Mouse (Mus musculus) ES-E14 (cell line): ENCODE results near the gene Cdk1. TPM values are rescaled to one million over a fixed set of nuclear protein-coding genes. Genes with fewer than 3 reads are reported as not detected.

Experiments used
- DNase-seq: peaks from one replicate; pipeline ENCODE4 v3.0.0-alpha.2; 2013; ENCODE audit warnings: low read depth, low spot score
- H3K27ac ChIP-seq: 2 replicates; pipeline ENCODE4 v1.5.1; 2012; ENCODE audit warnings: low read depth, mild to moderate bottlenecking, low read length, moderate library complexity, mixed read lengths; ENCODE audit not compliant: poor library complexity, insufficient read depth, severe bottlenecking
- H3K36me3 ChIP-seq: 2 replicates; pipeline ENCODE4 v1.6.1; 2012; ENCODE audit warnings: mild to moderate bottlenecking, low read length, moderate library complexity, mixed read lengths; ENCODE audit not compliant: control insufficient read depth, poor library complexity, insufficient read depth, severe bottlenecking
- H3K4me1 ChIP-seq, 2 experiments: fragments of 150-350 bp in 1 of 2; sonication (generic) in 1 of 2; 2 replicates each; pipeline ENCODE4 v1.6.1; 2012; ENCODE audit warnings: low read length in 2 of 2, mild to moderate bottlenecking in 1 of 2, mixed read lengths in 1 of 2; ENCODE audit not compliant: control insufficient read depth in 2 of 2, insufficient read depth in 2 of 2, poor library complexity in 1 of 2
- H3K4me3 ChIP-seq, 2 experiments: fragments of 150-350 bp in 1 of 2; sonication (generic) in 1 of 2; 2 replicates each; pipeline ENCODE4 v1.5.1; 2012; ENCODE audit warnings: low read length in 2 of 2, low read depth in 1 of 2, mild to moderate bottlenecking in 1 of 2, mixed read lengths in 1 of 2; ENCODE audit not compliant: insufficient read depth in 1 of 2, poor library complexity in 1 of 2, severe bottlenecking in 1 of 2
- H3K9ac ChIP-seq: 2 replicates; pipeline ENCODE4 v1.6.1; 2012; ENCODE audit warnings: low read depth, mild to moderate bottlenecking, low read length, mixed read lengths; ENCODE audit not compliant: poor library complexity, insufficient read depth, severe bottlenecking
- H3K9me3 ChIP-seq: fragments of 150-350 bp; sonication (generic); 2 replicates; pipeline ENCODE4 v1.6.1; 2012; ENCODE audit warnings: low read depth, mild to moderate bottlenecking, low read length; ENCODE audit not compliant: control insufficient read depth, insufficient read depth
- CHD2 ChIP-seq: IDR thresholded peaks from 2 replicates; pipeline ENCODE4 v1.6.1; 2014; ENCODE audit warnings: mild to moderate bottlenecking, low read depth, low read length, inconsistent platforms
- HCFC1 ChIP-seq: IDR thresholded peaks from 2 replicates; pipeline ENCODE4 v1.6.1; 2012; ENCODE audit warnings: low read length, inconsistent platforms, borderline replicate concordance; ENCODE audit not compliant: insufficient read depth
- MAFK ChIP-seq: IDR thresholded peaks from 2 replicates; pipeline ENCODE4 v1.6.1; 2014; ENCODE audit warnings: mild to moderate bottlenecking, low read depth, low read length, inconsistent platforms; ENCODE audit not compliant: insufficient read depth
- ZC3H11A ChIP-seq: IDR thresholded peaks from 2 replicates; pipeline ENCODE4 v1.6.1; 2012; ENCODE audit warnings: low read depth, mild to moderate bottlenecking, inconsistent platforms, low read length, borderline replicate concordance
- ZNF384 ChIP-seq: IDR thresholded peaks from 2 replicates; pipeline ENCODE4 v1.6.1; 2012; ENCODE audit warnings: low read depth, low read length, inconsistent platforms
- in situ Hi-C, 2 experiments: fragments of 600-800 bp; cut with MboI; formaldehyde crosslinking; loops; one replicate each; pipeline ENCODE4 v1.15.1; 2025; ENCODE audit warnings: low sequenced_read_pairs in 2 of 2, inconsistent platforms in 1 of 2; ENCODE audit not compliant: unreplicated experiment in 2 of 2
- total RNA-seq: library from RNA; depleted of rRNA; stranded (reverse); fragments of 300-350 nt; gene quantifications from 2 replicates; pipeline ENCODE4 v1.2.3, GENCODE M21; 2012

The Cdk1 gene
- total RNA-seq, 1 experiment: 351 TPM

DNA sequence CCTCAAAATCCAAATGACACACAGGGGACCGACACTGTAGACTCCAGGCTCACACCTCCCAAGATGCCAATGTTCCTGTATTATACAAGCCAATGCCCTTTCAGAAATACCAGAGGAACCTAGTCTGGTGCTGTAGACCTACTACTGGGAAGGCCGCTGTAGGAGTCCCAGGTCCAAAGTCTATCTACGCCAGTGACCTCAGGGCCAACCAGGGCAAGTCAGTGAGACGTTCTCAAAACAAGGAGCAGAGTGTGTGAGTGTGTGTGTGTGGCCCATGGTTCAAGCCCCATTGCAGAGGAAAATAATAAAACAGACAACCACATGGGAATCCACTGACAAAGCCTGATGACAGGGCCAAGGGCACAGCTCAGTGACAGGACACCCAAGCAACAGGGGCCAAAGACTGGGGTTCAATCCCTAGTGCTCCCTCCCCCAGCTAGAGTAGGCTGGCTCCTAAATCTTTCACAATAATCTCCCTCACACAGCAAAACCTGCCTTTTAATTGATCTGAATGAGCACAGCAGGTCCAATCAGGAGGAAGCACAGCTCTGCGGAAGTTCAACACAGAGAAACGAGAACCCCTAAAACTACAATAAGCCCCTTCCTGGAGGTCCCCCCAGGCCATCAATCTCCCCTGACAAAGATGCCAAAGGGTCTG, 11.0 kb downstream of the Cdk1 start:
- H3K27ac ChIP-seq: no peak overlapping the region
- no peak overlapping the region for H3K9ac ChIP-seq

DNA sequence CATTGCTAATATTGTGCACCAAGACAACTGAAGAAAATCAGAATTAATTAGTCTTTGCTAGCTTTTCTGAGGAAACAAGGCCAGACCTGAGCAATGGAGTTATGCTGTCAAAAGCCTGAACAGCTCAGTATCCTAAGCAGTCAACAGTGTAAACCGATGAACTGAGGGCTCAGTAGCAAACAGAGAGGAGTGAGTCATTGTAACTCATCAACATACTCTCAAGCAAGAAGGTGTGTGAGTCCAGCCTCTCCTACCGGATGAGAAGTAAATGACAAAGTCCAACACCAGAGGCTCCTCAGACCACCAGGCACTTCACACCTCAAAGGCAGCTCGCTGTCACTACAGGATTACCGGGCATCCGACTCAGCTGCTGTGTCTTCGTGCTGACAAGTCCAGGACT, 12.7 kb downstream of the Cdk1 start:
- no peak for DNase-seq
- H3K4me1 ChIP-seq: peaks cover 0 to 12% of the 10 kb centered on the region in 2 experiments; a peak in 1 of 4 replicates
- no peak overlapping the region for H3K9ac ChIP-seq
- in situ Hi-C loops: no loop called here
- H3K36me3 ChIP-seq: peaks cover 75% of the 10 kb centered on the region
- TF ChIP-seq MAFK (no peak), ZC3H11A (no peak), HCFC1 (no peak), CHD2 (no peak), ZNF384 (no peak)
- H3K27ac ChIP-seq: no peak overlapping the region
- no peaks in the 10 kb centered on the region for H3K9me3 ChIP-seq
- no peak overlapping the region for H3K4me3 ChIP-seq

More for the DNA sequence above, 11.0 kb downstream of the Cdk1 start:
- no peak overlapping the region for H3K4me3 ChIP-seq
- peaks cover 77% of the 10 kb centered on the region for H3K36me3 ChIP-seq
- TF ChIP-seq ZC3H11A (no peak), CHD2 (no peak), HCFC1 (no peak), ZNF384 (no peak), MAFK (no peak)
- no peaks in the 10 kb centered on the region for H3K9me3 ChIP-seq
- in situ Hi-C loops: no loop called here
- DNase-seq: no peak
- peaks cover 2 to 14% of the 10 kb centered on the region in 2 experiments; a peak in 1 of 4 replicates for H3K4me1 ChIP-seq

DNA sequence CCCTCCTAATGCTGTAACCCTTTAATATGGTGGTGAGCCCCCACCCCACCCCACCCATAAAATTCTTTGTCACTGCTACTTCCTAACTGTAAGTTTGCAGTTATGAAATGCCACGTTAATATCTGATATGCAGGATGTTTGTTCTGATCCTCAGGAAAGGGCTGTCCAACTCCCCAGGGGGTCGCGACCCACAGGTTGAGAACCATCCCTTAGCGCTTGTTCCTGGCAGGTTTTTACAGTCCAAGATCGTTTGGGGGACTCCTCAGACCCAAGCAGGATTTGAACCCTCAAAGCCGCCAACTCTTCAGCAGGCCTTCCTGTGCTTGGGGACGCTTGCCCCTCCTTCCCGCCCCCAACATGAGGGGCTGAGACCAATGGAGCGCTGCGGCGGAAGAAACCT, 16.5 kb downstream of the Cdk1 start:
- H3K4me1 ChIP-seq: peaks cover 0 to 13% of the 10 kb centered on the region in 2 experiments; a peak in 3 of 4 replicates
- H3K27ac ChIP-seq: no peak overlapping the region
- TF ChIP-seq ZNF384 (no peak), CHD2 (peak; percentile 91)
- no peaks in the 10 kb centered on the region for H3K9me3 ChIP-seq
- no peak for DNase-seq
- H3K36me3 ChIP-seq: peaks cover 53% of the 10 kb centered on the region
- H3K4me3 ChIP-seq: no peak overlapping the region
- in situ Hi-C loops: no loop called here
- no peak overlapping the region for H3K9ac ChIP-seq

DNA sequence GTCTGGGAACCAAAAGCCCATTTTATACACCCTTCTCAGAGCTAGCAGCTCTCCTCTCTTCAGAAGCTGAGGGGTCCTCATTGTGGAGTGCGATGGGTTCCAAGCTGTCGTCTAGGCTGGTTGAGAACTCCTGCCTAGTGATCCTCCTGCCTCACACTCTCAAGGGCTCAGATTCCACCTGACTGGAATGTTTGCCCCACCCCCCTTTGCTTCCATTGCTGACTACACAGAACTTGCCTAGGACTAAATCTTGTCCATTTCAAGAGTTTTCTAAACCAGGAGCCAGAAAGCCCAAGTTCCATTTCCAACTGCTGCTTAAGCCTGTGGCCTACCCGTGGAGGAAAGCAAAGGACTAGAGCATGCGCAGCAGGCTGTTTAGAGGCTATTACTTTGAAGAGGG, 17.1 kb downstream of the Cdk1 start:
- in situ Hi-C loops: no loop called here
- DNase-seq: no peak
- no peaks in the 10 kb centered on the region for H3K9me3 ChIP-seq
- no peak overlapping the region for H3K4me3 ChIP-seq
- H3K4me1 ChIP-seq: peaks cover 0 to 13% of the 10 kb centered on the region in 2 experiments; a peak in 3 of 4 replicates
- peaks cover 51% of the 10 kb centered on the region for H3K36me3 ChIP-seq
- no peak overlapping the region for H3K9ac ChIP-seq
- H3K27ac ChIP-seq: peak overlapping the region; percentile 10; the same call in 1 of the 2 replicates
- TF ChIP-seq MAFK: peak; percentile 30; the same call in 1 of the 2 replicates
- no peak for TF ChIP-seq ZC3H11A

DNA sequence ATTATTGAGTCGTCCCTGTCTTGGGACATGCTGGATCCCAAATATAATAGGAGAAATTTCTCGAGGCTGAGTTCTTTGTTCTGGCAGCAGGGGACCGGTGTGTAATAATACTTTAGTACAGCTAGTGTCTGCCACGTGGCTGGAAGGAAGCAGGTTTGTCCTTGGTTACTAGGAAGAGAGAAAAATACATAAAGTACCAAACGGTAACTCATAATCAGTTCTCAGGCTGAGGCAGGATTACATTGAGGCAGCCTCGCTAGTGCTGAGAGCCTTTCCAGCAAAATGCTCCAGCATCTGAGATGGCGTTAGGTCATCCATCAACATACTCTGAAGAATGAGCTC, 17.6 kb downstream of the Cdk1 start:
- Histone ChIP-seq H3K36me3 (peaks cover 46% of the 10 kb centered on the region), H3K9ac (no peak overlapping the region), H3K9me3 (no peaks in the 10 kb centered on the region), H3K4me3 (no peak overlapping the region), H3K27ac (0 out of 2 replicates have a peak overlapping the region, but pooled peaks have one; percentile 1), H3K4me1 (peaks cover 0 to 12% of the 10 kb centered on the region in 2 experiments; a peak in 3 of 4 replicates)
- no peak for DNase-seq
- in situ Hi-C loops: no loop called here
- TF ChIP-seq CHD2: no peak
- no peak for TF ChIP-seq ZC3H11A
- TF ChIP-seq MAFK: no peak
- no peak for TF ChIP-seq ZNF384
- TF ChIP-seq HCFC1: no peak
